Mouse (Mus musculus): ENCODE measurements around the gene Hck.

DNA sequence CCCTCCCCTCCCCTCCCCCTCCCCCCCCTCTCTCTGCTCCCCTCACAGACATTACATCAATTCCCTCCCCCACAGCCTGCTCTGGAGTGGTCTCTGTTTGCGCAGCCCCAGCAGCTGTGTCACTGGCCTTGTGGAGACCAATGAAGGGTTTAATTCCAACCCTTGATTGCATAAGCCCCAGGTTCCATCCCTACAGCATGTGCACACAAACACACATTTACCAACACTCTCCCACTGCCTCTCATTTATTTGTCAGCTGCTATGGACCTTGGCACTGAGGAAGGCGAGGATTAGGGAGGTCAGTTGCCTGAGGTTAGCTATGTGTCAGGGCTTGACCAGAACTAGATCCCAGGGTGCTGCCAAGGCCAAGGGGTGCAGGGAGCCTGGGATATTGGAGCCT is 32.3 kb upstream of the Hck start:
- TF ChIP-seq CTCF (IDR thresholded peaks at IDR 0.05; ENCODE audit: low read depth), result no peak
- TF ChIP-seq EP300 (IDR thresholded peaks at IDR 0.05; ENCODE audit: low read depth), result no peak

All from liver, postnatal 0 days (tissue).